Mouse (Mus musculus) megakaryocyte, embryonic 14.5 days (primary cell): ENCODE results near the gene H2al1h. TPM values are rescaled to one million over a fixed set of nuclear protein-coding genes. Genes with fewer than 3 reads are reported as not detected.
"Not testable (repeated sequence)": the region's sequence is repeated elsewhere in the genome, so short reads cannot be mapped to it uniquely, and the experiment has no call there.

Experiments
- H3K27me3 ChIP-seq: replicated peaks from 2 replicates; pipeline ENCODE3; 2012; ENCODE audit warnings: inconsistent platforms
- H3K36me3 ChIP-seq: replicated peaks from 2 replicates; pipeline ENCODE3; 2012; ENCODE audit warnings: low read length, inconsistent platforms, mixed read lengths
- H3K4me1 ChIP-seq: 2 replicates; pipeline ENCODE4 v1.6.1; 2012; ENCODE audit warnings: inconsistent platforms
- H3K4me3 ChIP-seq: replicated peaks from 2 replicates; pipeline ENCODE3; 2012; ENCODE audit warnings: moderate library complexity, mild to moderate bottlenecking, inconsistent platforms
- H3K9me3 ChIP-seq: 2 replicates; pipeline ENCODE4 v1.6.1; 2012; ENCODE audit warnings: inconsistent platforms
- FLI1 ChIP-seq: IDR thresholded peaks from 2 replicates; pipeline ENCODE4 v1.6.1; 2012; ENCODE audit warnings: low read length, inconsistent platforms, mixed read lengths
- GATA1 ChIP-seq: IDR thresholded peaks from 3 replicates; pipeline ENCODE4 v1.6.1; 2012; ENCODE audit warnings: mixed read lengths, low read length, inconsistent platforms, borderline replicate concordance
- polyA plus RNA-seq: library from polyadenylated mRNA; stranded (reverse); fragments of >175 nt; gene quantifications from 2 replicates; pipeline ENCODE4 v1.2.3, GENCODE M21; 2012; ENCODE audit warnings: low replicate concordance; ENCODE audit not compliant: insufficient read depth

Gene H2al1h
- not detected in 2 replicates for polyA plus RNA-seq

DNA sequence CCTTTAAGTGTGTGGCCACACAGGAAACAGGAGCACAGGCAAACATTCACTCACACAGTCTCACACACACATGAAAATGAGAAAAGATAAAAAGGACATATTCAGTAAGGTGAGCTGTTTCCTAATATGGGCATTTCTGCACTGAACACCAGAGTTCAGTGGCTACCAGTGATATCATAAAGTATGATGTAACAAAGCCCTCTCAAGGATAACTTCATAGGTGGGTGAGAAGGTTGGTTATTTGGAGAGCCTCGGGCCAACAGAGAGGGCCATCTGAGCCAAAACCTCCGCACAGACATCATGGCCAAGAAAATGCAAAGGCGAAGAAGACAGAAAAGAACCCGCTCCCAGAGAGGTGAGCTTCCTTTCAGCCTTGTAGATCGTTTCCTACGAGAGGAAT is at the start of gene H2al1h:
Gene H2al1h (plus strand): TSS at position 301 of the 400 bp plus-strand sequence.
- H3K4me1 ChIP-seq, H3K27me3 ChIP-seq, H3K9me3 ChIP-seq, H3K4me3 ChIP-seq, H3K36me3 ChIP-seq: not testable (repeated sequence)

DNA sequence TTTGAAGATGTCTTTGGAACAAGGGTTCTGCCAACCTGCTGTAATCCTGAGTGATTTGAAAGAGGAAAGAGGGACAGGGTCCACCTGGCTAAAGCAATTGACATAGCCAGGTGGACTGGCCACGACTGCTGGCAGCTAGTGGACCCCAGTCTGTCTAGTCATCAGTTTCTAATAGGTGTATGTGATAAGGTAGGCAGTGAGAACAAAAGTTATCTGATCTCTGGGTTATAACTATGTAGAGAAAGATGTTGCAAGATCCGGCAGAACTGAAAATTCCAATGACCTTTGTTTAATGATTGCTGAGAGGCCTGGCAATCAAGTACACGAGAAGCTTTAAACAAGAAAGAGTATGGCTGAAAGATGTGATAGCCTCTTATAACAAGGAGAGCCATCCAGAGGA is 48.1 kb upstream of the H2al1h start:
- no peaks in the 10 kb centered on the region for H3K36me3 ChIP-seq
- H3K4me3 ChIP-seq, result no peak overlapping the region
- TF ChIP-seq GATA1 (no peak), FLI1 (no peak)

DNA sequence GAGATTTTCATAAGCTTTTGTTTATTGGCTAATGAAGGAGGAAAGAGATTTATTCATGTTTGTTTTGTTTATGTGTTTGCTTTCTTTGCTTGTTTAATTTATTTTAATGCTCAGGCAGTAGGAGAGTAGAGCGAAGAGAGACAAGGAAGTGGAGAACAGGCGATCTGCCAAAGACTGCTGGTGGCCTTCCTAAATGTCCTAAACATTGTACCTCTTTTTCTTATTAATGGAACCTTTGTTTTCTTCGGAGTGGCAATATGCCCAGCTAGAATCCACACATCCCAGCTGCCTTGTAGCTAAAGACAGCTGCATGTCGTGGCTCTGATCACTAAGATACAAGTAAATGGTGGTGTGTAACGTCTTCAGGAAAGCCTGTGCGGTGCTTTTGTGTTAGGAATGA is 44.2 kb upstream of the H2al1h start:
- Histone ChIP-seq H3K9me3 (no peaks in the 10 kb centered on the region), H3K4me3 (no peak overlapping the region), H3K27me3 (peaks cover 19% of the 10 kb centered on the region), H3K36me3 (no peaks in the 10 kb centered on the region), H3K4me1 (no peaks in the 10 kb centered on the region)
- TF ChIP-seq GATA1 (no peak), FLI1 (no peak)

More for the DNA sequence above, 48.1 kb upstream of the H2al1h start:
- Histone ChIP-seq H3K9me3 (no peaks in the 10 kb centered on the region), H3K4me1 (no peaks in the 10 kb centered on the region), H3K27me3 (peaks cover 36% of the 10 kb centered on the region)

GRCm38 (mm10) chrX:11280741-11281140 is 40.6 kb upstream of the H2al1h start:
- no peak overlapping the region for H3K4me3 ChIP-seq
- no peaks in the 10 kb centered on the region for H3K4me1 ChIP-seq
- no peaks in the 10 kb centered on the region for H3K36me3 ChIP-seq
- peaks cover 16% of the 10 kb centered on the region for H3K27me3 ChIP-seq
- TF ChIP-seq GATA1 (no peak), FLI1 (no peak)
- peaks cover 20% of the 10 kb centered on the region for H3K9me3 ChIP-seq

DNA sequence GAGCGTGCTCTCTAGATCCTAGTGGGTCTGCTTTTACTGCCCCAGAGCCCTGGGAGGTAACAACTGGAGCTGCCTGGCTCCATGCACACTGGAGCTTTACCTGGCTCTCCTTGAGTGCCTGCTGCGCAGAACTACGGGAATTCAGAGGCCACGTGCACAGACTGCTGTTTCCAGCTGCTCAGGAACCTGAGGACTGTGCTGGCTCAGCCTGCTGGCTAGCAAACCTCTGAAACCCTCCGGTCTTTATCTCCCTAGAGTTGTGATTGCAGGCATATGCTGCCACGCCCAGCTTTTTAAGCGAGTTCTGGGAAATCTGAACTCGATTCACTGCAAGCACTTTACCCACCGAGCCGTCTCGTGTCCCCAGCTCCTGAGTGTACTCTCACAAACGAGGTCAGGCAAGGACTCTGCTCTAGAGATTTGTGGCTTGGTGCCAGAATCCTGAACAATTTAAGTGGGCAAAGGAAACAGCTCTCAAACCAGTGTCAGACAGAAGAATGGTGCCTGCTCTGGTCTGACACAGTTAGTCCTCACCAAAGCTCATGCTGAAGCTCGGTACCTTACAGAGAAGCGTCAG is 32.9 kb upstream of the H2al1h start:
- peaks cover 32% of the 10 kb centered on the region for H3K27me3 ChIP-seq
- H3K36me3 ChIP-seq, result no peaks in the 10 kb centered on the region
- TF ChIP-seq GATA1 (no peak), FLI1 (no peak)
- no peak overlapping the region for H3K4me3 ChIP-seq
- H3K4me1 ChIP-seq, result no peaks in the 10 kb centered on the region
- H3K9me3 ChIP-seq, result peaks cover 36% of the 10 kb centered on the region

- Histone ChIP-seq H3K4me1 (no peaks in the 10 kb centered on the region), H3K36me3 (no peaks in the 10 kb centered on the region), H3K4me3 (no peak overlapping the region), H3K27me3 (peaks cover 36% of the 10 kb centered on the region), H3K9me3 (peaks cover 29% of the 10 kb centered on the region)
- TF ChIP-seq GATA1, result no peak
- no peak for TF ChIP-seq FLI1
Observed at GRCm38 (mm10) chrX:11289244-11289643, 32.0 kb upstream of the H2al1h start.

DNA sequence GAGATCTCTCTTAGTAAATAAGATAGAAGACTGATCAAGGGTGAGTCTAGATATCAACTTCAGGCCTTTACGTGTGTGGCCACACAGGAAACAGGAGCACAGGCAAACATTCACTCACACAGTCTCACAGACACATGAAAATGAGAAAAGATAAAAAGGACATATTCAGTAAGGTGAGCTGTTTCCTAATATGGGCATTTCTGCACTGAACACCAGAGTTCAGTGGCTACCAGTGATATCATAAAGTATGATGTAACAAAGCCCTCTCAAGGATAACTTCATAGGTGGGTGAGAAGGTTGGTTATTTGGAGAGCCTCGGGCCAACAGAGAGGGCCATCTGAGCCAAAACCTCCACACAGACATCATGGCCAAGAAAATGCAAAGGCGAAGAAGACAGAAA is 22.3 kb upstream of the H2al1h start, which contains the start of gene H2al1a:
Gene H2al1a (plus strand): TSS at position 301 of the 400 bp plus-strand sequence.
- H3K4me1 ChIP-seq, H3K4me3 ChIP-seq, H3K36me3 ChIP-seq, H3K9me3 ChIP-seq, H3K27me3 ChIP-seq: not testable (repeated sequence)

DNA sequence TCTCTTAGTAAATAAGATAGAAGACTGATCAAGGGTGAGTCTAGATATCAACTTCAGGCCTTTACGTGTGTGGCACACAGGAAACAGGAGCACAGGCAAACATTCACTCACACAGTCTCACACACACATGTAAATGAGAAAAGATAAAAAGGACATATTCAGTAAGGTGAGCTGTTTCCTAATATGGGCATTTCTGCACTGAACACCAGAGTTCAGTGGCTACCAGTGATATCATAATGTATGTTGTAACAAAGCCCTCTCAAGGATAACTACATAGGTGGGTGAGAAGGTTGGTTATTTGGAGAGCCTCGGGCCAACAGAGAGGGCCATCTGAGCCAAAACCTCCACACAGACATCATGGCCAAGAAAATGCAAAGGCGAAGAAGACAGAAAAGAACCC is 19.2 kb upstream of the H2al1h start, which contains the start of gene H2al1b:
Gene H2al1b (plus strand): TSS at position 301 of the 400 bp plus-strand sequence.
- H3K9me3 ChIP-seq, H3K36me3 ChIP-seq, H3K27me3 ChIP-seq, H3K4me1 ChIP-seq, H3K4me3 ChIP-seq: not testable (repeated sequence)

GRCm38 (mm10) chrX:11305355-11305754 is 15.9 kb upstream of the H2al1h start, which contains the start of gene H2al1c:
Gene H2al1c, plus strand, starts transcription at chrX:11305655.
- not testable (repeated sequence) for H3K4me1 ChIP-seq, H3K9me3 ChIP-seq, H3K4me3 ChIP-seq, H3K27me3 ChIP-seq, H3K36me3 ChIP-seq

DNA sequence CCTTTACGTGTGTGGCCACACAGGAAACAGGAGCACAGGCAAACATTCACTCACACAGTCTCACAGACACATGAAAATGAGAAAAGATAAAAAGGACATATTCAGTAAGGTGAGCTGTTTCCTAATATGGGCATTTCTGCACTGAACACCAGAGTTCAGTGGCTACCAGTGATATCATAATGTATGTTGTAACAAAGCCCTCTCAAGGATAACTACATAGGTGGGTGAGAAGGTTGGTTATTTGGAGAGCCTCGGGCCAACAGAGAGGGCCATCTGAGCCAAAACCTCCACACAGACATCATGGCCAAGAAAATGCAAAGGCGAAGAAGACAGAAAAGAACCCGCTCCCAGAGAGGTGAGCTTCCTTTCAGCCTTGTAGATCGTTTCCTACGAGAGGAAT is 12.8 kb upstream of the H2al1h start, which contains the start of gene H2al1d:
Gene H2al1d (plus strand): TSS at position 301 of the 400 bp plus-strand sequence.
- not testable (repeated sequence) for H3K4me1 ChIP-seq, H3K4me3 ChIP-seq, H3K27me3 ChIP-seq, H3K36me3 ChIP-seq, H3K9me3 ChIP-seq

- not testable (repeated sequence) for H3K27me3 ChIP-seq, H3K4me3 ChIP-seq, H3K9me3 ChIP-seq, H3K4me1 ChIP-seq, H3K36me3 ChIP-seq
Observed at GRCm38 (mm10) chrX:11311634-11312033, 9.7 kb upstream of the H2al1h start, which contains the start of gene H2al1e. Gene H2al1e, plus strand, starts transcription at chrX:11311934.

DNA sequence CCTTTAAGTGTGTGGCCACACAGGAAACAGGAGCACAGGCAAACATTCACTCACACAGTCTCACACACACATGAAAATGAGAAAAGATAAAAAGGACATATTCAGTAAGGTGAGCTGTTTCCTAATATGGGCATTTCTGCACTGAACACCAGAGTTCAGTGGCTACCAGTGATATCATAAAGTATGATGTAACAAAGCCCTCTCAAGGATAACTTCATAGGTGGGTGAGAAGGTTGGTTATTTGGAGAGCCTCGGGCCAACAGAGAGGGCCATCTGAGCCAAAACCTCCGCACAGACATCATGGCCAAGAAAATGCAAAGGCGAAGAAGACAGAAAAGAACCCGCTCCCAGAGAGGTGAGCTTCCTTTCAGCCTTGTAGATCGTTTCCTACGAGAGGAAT is 6.4 kb upstream of the H2al1h start, which contains the start of gene H2al1f:
Gene H2al1f (plus strand): TSS at position 301 of the 400 bp plus-strand sequence.
- H3K27me3 ChIP-seq, H3K9me3 ChIP-seq, H3K4me1 ChIP-seq, H3K4me3 ChIP-seq, H3K36me3 ChIP-seq: not testable (repeated sequence)

- not testable (repeated sequence) for H3K27me3 ChIP-seq, H3K4me3 ChIP-seq, H3K9me3 ChIP-seq, H3K4me1 ChIP-seq, H3K36me3 ChIP-seq
Observed at GRCm38 (mm10) chrX:11317956-11318355, 3.3 kb upstream of the H2al1h start, which contains the start of gene H2al1g. Gene H2al1g, plus strand, starts transcription at chrX:11318256.

- not testable (repeated sequence) for H3K4me1 ChIP-seq
Observed at GRCm38 (mm10) chrX:11324359-11324758, 3.1 kb downstream of the H2al1h start, which contains the start of gene H2al1i. Gene H2al1i, plus strand, starts transcription at chrX:11324659.

GRCm38 (mm10) chrX:11327522-11327921 is 6.2 kb downstream of the H2al1h start, which contains the start of gene H2al1j:
Gene H2al1j, plus strand, starts transcription at chrX:11327822.
- not testable (repeated sequence) for H3K36me3 ChIP-seq, H3K4me1 ChIP-seq, H3K9me3 ChIP-seq, H3K27me3 ChIP-seq, H3K4me3 ChIP-seq

More at GRCm38 (mm10) chrX:11324359-11324758, 3.1 kb downstream of the H2al1h start, which contains the start of gene H2al1i:
- not testable (repeated sequence) for H3K9me3 ChIP-seq, H3K36me3 ChIP-seq, H3K27me3 ChIP-seq, H3K4me3 ChIP-seq
